Mouse (Mus musculus) megakaryocyte, embryonic 14.5 days (primary cell): ENCODE data around the gene Dnase1l1.

Experiments used
- FLI1 ChIP-seq: IDR thresholded peaks from 2 replicates; pipeline ENCODE4 v1.6.1; 2012; ENCODE audit warnings: low read length, inconsistent platforms, mixed read lengths
- GATA1 ChIP-seq: IDR thresholded peaks from 3 replicates; pipeline ENCODE4 v1.6.1; 2012; ENCODE audit warnings: mixed read lengths, low read length, inconsistent platforms, borderline replicate concordance

DNA sequence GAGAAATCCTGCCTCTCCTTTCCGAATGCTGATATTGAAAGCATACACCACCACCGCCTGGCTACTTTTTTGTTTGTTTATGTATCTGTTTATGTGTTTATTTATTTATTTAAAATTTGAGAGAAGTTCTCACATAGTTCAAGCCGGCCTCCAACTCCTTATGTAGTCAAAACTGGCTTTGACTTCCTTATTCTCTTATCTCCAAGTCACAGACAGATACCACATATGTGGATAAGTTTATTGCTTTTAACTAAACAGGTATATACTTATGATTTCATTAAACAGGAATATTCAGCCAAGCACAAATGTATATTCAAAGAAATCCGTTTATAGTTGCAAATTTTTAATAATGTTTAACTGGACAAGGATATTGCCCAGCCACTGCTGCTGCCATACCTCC, 11.3 kb upstream of the Dnase1l1 start:
- TF ChIP-seq GATA1 (no peak), FLI1 (no peak)
